Comparison of ENCODE assay signal across 12 mouse cellular contexts in genomic region chr11:108140028-108140427, GRCm38 (mm10).
DNase-seq lines count a peak whose midpoint lies in the region; ATAC-seq lines count a peak whose summit lies in the region.
"Had no signal": no experiment of that assay in that cellular context is flagged by ENCODE, and none has a peak within 500 bp of the region (broad histone marks: within the 10 kb centered on the region; RNA-seq: fewer than 3 reads in every experiment).

No protein-coding gene starts in this region.

- no peak overlapping the region for H3K27ac ChIP-seq in kidney, embryonic 14.5 days (ENCODE audit: low read depth, low read length)
- H3K27ac ChIP-seq in lung, embryonic 15.5 days, result peak overlapping the region; percentile 44; the same call in 1 of the 2 replicates
- H3K27ac ChIP-seq: liver, embryonic 13.5 days; stomach, embryonic 15.5 days had no signal

- H3K9ac ChIP-seq in kidney, embryonic 14.5 days (ENCODE audit: low read depth, low read length), result no peak overlapping the region
- H3K9ac ChIP-seq in lung, embryonic 15.5 days, result no peak overlapping the region
- H3K9ac ChIP-seq: heart, embryonic 13.5 days; liver, embryonic 13.5 days; stomach, embryonic 15.5 days had no signal

- no peaks in the 10 kb centered on the region for H3K36me3 ChIP-seq in kidney, embryonic 14.5 days (ENCODE audit: control insufficient read depth, insufficient read depth, low read length)
- no peaks in the 10 kb centered on the region for H3K36me3 ChIP-seq in lung, embryonic 15.5 days
- H3K36me3 ChIP-seq: heart, embryonic 13.5 days; liver, embryonic 13.5 days; stomach, embryonic 15.5 days had no signal

- DNase-seq in adrenal gland, adult 2 months, result peak; percentile 36
- no peak for DNase-seq in adrenal gland, adult 18-20 months (ENCODE audit: low spot score in 2 of 2)
- peak; percentile 27 for DNase-seq in kidney, adult 9 months
- peak; percentile 37 for DNase-seq in 3134 (ENCODE audit: extremely low read depth, insufficient read length, low spot score)
- DNase-seq in thymus, postnatal 10 days (ENCODE audit: low spot score in 2 of 2), result no peak
- no peak for DNase-seq in thymus, adult 18-20 months
- DNase-seq: liver, embryonic 13.5 days had no signal

- WGBS in kidney, embryonic 14.5 days, result 76% methylated on average over 7 of the region's 7 CpGs
- 61% methylated on average over 7 of the region's 7 CpGs for WGBS in lung, embryonic 15.5 days

- no peak overlapping the region for H3K4me2 ChIP-seq in kidney, embryonic 14.5 days (replicated peaks; ENCODE audit: low read depth, low read length)
- peak overlapping the region; percentile 5; the same call in 1 of the 2 replicates for H3K4me2 ChIP-seq in lung, embryonic 15.5 days
- H3K4me2 ChIP-seq: heart, embryonic 13.5 days; liver, embryonic 13.5 days; stomach, embryonic 15.5 days had no signal

- no peaks in the 10 kb centered on the region for H3K9me3 ChIP-seq in kidney, embryonic 14.5 days (ENCODE audit: control insufficient read depth, low read length)
- no peaks in the 10 kb centered on the region for H3K9me3 ChIP-seq in lung, embryonic 15.5 days
- H3K9me3 ChIP-seq: heart, embryonic 13.5 days; liver, embryonic 13.5 days; stomach, embryonic 15.5 days had no signal

- ATAC-seq in kidney, embryonic 14.5 days (ENCODE audit: low FRiP score, low TSS enrichment), result no peak
- ATAC-seq in lung, embryonic 15.5 days (ENCODE audit: borderline replicate concordance, extremely low read depth, low FRiP score, low TSS enrichment), result 0 out of 2 replicates have a peak, but pooled peaks have one; percentile 42
- ATAC-seq: inflammation-experienced regulatory T-cells, adult 6 months had no signal

- no peak overlapping the region for H3K4me3 ChIP-seq in kidney, embryonic 14.5 days (ENCODE audit: low read length)
- H3K4me3 ChIP-seq in lung, embryonic 15.5 days, result no peak overlapping the region
- H3K4me3 ChIP-seq: heart, embryonic 13.5 days; liver, embryonic 13.5 days; stomach, embryonic 15.5 days had no signal

- no peaks in the 10 kb centered on the region for H3K4me1 ChIP-seq in kidney, embryonic 14.5 days (ENCODE audit: control insufficient read depth, insufficient read depth, low read length)
- peaks cover 19% of the 10 kb centered on the region; the same call in 1 of the 2 replicates for H3K4me1 ChIP-seq in lung, embryonic 15.5 days
- H3K4me1 ChIP-seq: liver, embryonic 13.5 days had no signal

- no peaks in the 10 kb centered on the region for H3K27me3 ChIP-seq in kidney, embryonic 14.5 days (ENCODE audit: control insufficient read depth, insufficient read depth, low read length)
- H3K27me3 ChIP-seq in lung, embryonic 15.5 days, result no peaks in the 10 kb centered on the region
- H3K27me3 ChIP-seq: heart, embryonic 13.5 days; liver, embryonic 13.5 days; stomach, embryonic 15.5 days had no signal

Comparison
In these comparisons a context has a peak if more than half of its experiments do, and no peak if none do; other contexts are left out.
1. DNase-seq: peak in adrenal gland, adult 2 months (single experiment), kidney, adult 9 months (single experiment) and 3134 (single experiment); none in adrenal gland, adult 18-20 months (0 of 2), thymus, postnatal 10 days (0 of 2) and thymus, adult 18-20 months (0 of 2).